Mouse (Mus musculus): Measurements from ENCODE around the gene Unc79. TPM values are rescaled to one million over a fixed set of nuclear protein-coding genes. Genes with fewer than 3 reads are reported as not detected.

Gene Unc79
- total RNA-seq (2021): 10 to 100 TPM; 49.3 to 49.6 TPM
- long read RNA-seq, partial matches to known transcripts: 12 of 17 reads
- long read RNA-seq, other reads (novel, unspliced or antisense): 5 of 17 reads

DNA sequence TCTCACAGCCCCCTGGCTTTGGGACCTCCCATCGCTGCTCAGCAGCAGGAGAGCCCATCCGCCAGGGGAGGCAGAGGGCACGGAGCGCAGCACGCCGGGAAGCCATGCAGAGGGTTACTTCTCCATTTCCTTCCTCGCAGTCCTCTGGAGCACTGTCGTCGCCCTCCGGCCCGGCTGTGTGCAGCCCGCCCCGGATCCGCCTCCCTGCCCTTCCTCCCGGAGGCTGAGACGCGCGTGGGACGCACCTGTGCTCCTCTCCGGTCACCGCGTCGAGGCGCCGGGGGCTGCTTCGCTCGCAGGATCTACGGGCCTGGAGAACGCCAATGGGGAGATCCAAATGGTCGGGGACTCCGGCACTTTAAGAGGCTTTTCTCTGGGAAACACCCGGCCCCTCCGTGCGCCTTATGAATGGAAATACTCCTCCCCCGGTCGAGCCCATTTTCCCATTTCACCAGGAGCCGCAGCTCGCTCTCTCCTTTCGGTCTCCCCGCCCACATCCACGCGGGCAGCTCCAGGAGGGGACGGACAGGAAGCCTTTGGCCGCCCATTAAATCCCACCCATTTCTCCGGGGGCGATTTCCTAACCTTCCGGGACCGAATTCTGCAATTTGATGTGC, at the start of gene Unc79:
Unc79 (plus strand) TSS at position 82 of the 617 bp plus-strand sequence.
- DNase-seq (ENCODE audit: low spot score in 2 of 2): peak; percentile 83 to 87

DNA sequence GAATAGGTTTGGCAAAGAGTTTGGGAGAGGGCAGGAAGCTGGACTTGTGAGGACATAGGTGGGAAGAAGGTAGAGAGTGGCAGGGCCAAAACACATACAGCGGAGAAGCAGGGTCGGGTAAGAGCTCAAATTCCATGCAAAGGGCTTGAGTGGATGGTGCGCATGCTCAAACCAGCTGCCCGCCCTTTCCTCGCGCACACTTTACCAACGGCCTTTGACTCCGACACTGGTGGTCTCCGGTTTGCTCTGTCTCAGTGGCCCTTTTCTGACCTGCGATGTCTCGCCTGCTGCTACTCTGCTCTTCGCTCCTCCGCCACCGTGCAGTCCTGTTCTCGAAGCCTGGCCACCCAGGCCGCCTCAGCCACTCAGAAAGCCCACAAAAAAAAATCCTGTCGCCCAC, 49.6 kb upstream of the Unc79 start, which contains the start of gene Cox8c:
Cox8c (plus strand) TSS at position 226 of the 400 bp plus-strand sequence.
- DNase-seq (ENCODE audit: low spot score in 2 of 2): no peak

DNA sequence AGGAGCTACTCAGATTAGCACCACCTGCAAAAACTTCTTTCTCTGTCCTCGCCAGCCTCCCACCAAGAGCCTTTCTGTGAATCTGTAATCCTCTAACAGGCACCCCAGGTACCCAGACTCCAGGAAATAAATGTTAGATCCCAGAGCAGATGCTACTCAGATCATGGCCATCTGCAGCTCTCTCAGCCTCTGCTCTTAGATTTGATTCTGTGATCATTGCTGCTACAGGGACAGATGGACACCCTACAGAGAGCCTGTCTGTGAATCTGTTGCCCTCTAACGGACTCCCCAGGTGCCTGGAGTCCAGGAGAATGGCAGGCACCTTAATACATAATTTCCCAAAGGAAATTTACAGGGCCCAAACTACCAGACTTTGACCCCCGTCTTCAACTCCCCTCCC, 40.5 kb upstream of the Unc79 start:
- peak; percentile 11 to 55 for DNase-seq (ENCODE audit: low spot score in 2 of 2)

DNA sequence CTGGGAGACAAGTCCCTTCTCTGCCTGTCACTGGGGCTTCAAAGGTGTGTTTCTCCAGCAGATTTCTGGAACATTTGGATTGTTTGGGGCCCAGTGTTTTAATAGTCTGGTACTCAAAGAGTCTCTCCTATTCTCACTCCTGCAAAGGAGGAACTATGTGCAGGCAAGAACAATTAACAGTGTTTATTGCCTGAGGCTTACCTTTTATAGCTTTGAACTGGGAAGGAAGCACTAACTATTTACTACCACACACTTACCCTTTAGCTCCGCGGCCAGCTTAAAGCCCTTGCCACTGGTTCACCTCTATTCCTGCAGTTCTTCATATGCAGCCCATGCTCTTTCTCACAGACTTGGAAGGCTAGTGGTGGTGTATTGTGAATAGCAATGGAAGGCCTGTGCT, 32.6 kb upstream of the Unc79 start:
- no peak for DNase-seq (ENCODE audit: low spot score in 2 of 2)

DNA sequence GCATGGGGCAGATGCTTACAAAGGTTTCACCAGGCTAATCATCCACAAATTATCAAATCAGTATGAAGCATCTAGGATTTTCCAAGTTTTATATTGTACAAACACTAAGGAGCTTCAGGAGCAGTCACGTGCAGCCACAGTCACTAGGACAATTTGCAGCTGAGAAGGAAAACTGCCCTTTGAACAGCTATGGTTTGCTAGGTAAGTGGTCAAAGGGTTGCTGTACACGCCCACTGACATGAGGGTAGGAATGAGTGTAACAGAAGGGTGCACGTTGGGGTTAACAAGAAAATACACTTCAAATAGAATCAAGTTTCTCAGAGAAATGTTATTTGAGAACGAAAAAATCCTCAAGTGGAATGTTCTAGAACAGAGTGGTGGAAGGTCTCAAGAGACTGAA, 18.9 kb upstream of the Unc79 start:
- DNase-seq (ENCODE audit: low spot score in 2 of 2): no peak

DNA sequence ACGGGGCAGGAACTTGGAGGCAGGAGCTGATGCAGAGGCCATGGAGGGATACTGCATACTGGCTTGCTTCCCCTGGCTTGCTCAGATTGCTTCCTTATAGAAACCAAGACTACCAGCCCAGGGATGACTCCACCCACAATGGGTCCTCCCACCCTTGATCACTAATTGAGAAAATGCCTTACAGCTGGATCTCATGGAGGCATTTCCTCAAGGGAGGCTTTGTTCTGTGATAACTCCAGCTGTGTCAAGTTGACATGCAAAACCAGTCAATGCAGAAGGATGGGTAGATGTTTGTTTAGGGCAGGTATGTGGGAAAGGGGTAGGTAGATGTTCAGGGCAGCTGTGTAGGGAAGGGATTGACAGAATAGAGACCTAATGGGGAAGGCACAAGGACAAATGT, 18.3 kb upstream of the Unc79 start:
- no peak for DNase-seq (ENCODE audit: low spot score in 2 of 2)

DNA sequence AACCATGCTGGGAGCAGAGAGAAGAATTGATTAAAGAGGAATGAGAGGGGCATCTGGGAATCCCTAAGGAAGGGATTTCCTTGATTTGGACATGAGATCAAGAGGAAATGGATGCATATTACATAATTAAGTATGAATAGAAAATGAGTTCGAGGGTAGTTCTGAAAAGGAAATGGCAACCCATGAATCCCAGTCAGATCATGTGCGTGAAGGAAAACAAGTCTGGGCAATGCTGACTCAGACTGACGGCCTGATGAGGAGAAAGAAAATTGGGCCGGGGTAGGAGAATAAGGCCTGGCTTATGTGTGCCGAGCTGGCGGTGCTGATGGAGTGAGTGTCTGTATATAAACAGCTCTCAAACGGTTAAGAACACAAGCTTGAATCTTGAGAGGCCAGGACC, 17.9 kb upstream of the Unc79 start:
- DNase-seq (ENCODE audit: low spot score in 2 of 2): no peak

DNA sequence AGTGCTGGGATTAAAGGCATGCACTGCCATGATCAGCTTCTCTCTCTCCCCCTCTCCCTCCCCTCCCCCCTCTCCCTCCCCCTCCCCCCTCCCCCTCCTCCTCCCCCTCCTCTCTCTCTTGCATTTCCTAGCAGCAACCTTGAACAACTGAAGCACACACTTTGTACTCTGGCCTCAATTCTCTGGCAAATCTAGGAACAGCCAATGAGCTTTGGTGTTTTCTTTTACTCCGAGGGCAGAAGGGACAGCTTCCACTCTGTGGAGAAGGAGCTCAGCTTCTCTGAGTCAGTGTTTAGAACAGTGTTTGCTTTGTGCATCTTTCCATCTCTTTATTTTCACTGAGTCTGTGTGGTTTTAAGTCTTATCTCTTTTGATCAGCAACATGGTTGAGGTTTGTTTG, 12.8 kb upstream of the Unc79 start:
- no peak for DNase-seq (ENCODE audit: low spot score in 2 of 2)

DNA sequence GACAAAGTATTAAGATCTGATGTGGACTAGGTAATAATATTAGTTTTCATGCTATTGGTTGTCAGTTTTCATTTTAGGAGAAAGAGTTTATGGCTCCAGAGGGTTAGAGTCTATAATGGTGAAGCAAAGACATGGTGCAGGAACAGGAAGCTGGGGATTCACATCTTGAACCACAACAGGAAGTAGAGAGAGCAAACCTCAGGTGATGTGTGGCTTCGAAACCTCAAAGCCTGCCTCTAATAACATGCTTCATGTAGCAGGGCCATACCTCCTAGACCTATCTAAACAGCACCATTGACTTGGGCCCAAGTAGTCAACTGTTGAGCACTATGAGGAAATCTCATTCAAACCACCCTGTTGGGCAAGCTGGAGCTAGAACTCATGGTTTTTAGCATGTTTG, 3.1 kb upstream of the Unc79 start:
- no peak for DNase-seq (ENCODE audit: low spot score in 2 of 2)

DNA sequence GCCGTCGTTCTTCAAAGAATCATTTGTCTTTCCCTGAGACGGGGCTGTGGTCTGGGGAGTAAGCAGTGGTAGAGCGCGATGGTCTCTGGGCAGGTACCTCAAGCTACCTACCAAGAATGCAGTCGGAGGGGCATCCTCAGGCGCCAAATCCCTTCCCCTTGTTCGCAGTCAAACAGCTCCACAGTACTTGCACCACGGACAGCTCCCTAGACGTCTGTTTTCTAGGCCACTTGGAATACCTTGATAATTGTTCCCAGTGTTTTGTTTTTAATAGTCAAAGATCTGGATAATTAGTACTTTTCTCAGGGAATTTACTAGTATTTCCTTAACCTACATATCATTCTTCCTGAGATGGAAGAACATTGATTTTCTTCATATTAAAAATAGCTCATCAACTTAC, 833 bp upstream of the Unc79 start:
- DNase-seq (ENCODE audit: low spot score in 2 of 2): no peak

DNA sequence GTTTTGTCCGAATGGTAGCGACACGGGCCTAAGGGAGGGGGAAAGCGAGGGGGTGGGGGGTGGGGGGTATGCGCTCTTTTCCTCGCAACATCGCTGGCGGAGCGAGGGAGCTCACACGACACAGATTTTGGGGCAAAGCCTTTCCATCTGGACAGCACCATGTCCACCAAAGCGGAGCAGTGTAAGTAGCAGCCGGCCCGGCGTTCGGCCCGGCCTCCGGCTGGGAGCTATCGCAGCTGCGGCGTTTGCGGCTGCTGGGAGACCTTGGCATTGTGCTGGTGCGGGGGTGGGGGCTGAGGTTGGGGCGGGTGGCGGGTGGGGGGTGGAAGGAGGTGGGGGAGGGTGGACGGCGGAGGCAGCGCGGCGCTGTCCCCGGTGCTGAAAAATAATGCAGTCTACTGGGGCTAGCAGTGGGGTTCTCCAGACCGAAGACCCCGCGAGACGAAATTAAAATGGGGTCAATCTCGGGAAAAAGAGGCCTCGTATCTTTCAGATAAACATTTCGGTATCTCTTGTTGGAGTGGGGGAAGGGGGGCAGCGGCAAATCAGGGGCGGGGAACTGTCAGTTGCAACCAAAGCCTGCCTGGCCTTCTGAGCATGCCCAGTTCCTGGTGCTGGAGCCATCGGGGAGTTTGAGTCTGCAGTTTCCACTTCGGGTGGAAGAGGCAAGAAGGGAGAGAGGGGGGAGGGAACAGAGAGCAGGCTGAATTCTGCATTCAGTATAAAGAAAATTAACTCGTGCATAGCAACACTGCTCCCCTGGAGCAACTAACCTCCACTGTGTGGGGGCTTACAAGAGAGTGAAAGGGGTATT, 943 bp downstream of the Unc79 start:
- DNase-seq (ENCODE audit: low spot score in 2 of 2): peak; percentile 80 to 86

DNA sequence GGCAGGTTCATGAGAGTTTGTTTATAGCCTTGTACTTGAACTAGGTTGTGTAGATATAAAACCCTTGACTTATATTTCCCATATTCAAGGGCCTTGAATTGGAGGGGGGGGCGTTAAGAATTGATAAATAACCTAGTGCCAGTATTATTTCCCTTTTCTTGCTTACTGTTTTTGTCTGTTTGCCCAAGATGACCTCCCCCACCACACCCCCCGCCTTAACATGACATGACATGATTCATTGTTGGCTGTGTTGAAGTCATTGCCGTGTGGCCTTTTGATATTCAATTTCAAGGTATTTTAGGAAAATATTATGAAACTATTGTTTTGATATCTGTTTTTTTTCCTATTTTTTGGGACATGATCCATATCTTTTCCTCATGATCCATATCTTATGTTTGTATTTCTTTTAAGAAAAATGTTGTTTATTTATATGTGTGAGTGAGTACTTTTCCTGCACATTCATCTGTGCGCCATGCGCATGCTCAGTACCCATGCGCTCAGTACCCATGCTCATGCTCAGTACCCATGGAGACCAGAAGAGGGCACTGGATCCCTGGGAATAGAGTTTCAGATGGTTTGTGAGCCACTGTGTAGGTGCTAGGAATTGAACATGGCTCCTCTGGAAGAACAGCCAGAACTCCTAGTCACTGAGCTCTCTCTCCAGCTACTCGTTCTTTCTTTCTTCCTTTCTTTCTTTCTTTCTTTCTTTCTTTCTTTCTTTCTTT, 11.6 kb downstream of the Unc79 start:
- DNase-seq (ENCODE audit: low spot score in 2 of 2): no peak

DNA sequence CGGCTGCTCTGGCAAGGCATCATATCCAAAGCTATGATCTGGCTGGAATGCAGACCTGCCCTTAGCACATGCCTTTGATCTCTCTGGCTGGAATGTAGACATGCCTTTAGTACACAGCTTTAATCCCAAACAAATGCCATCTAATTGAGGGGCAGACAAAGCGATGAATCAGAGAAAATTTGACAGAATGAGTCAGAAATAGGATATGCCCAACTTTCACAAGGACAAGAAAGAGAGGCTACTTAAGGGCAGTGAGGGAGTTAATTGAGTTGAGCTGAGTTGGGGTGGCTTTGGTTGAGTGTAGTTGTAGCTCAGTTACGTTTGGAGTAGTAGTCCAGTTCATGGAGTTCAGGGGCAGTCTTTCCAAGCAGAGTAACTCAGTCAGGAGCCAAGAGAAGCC, 12.4 kb downstream of the Unc79 start:
- no peak for DNase-seq (ENCODE audit: low spot score in 2 of 2)

DNA sequence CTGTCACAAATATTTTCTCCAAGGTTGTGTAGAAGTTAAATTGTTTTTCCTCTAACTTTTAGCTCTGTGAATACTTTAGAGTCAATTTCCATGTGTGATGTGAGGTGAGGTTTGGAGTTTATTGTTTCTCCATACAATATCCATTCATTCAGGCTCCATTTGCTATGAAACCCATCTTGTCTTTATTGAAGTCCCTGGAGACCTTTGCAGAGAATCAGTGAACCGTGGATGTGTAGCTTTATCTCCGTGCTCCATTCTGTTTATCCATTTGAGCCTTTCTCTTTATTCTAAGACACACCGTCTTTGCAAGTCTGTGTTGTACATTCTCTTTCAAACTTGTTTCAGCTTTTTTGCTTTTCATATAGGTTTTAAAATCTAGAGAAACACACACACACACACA, 15.8 kb downstream of the Unc79 start:
- no peak for DNase-seq (ENCODE audit: low spot score in 2 of 2)

DNA sequence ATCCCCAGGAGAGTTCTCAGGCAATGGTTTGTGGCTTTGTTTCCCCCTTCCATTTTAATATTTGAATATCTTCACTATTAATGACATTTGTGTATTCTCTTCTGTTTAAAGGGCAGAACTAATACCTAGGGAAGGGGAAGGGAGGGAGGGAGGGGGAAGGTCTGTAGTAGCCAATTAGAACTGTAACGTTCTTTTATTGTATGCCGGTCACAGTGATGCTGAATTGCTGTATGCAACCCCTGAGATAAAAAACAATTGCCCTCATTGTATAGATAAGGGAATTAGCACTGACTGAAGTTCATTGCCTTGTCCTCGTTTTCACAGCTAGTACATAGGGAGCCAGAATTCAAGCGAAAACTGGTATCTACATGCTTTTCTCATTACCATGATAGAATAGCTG, 31.9 kb downstream of the Unc79 start:
- no peak for DNase-seq (ENCODE audit: low spot score in 2 of 2)

DNA sequence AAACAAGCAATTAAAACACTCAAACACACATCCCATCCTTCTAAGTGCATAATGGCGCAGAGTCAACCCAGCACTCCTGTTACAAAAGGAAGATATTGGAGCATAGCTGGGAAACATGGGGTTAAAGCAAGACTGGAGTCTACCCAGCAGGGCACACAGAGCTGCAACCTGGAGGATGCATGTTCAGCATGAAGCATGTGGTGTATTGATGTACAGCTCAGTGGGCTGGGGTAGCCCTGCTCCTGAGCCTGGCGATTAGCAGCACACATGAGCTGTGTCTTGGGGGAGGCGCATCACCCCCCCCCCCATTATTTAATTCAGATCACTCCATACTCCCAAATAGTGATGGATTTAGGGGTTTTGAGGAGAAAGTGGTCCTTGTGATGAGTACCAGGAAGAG, 32.9 kb downstream of the Unc79 start:
- DNase-seq (ENCODE audit: low spot score in 2 of 2): no peak

DNA sequence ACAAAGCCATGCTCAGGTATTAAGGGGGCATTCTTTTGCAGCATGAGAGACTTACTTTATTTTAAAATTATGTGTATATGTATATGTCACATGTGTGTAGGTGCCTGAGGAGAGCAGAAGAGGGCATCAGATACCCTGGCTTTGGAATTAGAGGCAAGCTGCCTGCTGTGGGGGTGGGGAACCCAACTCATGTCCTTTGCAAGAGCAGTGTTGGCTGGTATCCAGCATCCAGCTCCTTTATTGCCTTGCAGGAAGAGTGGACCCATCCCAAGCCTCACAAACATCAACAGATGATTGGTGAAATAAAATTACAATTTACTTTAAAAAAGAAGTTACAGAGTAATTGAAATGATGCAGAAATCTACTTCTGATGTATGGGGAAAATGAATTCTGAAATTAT, 36.7 kb downstream of the Unc79 start:
- no peak for DNase-seq (ENCODE audit: low spot score in 2 of 2)

DNA sequence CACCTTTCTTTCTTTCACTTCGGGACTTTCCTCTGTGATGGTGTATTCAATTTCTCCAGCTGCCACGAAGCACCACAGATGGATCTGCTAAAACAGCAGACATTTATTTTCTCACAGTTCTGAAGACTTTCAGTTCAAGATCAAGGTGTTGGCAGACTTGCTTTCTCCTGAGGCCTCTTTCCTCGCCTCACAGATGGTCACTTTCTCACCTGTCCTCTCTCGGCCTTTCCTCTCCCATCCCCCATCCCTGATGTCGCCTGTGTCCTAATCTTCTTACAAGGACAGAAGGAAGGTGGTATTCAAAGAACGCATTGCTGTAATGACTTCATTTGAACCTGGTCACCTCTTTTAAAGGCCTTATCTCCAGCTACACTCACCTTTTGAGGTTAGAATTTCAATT, 39.1 kb downstream of the Unc79 start:
- DNase-seq (ENCODE audit: low spot score in 2 of 2): no peak

DNA sequence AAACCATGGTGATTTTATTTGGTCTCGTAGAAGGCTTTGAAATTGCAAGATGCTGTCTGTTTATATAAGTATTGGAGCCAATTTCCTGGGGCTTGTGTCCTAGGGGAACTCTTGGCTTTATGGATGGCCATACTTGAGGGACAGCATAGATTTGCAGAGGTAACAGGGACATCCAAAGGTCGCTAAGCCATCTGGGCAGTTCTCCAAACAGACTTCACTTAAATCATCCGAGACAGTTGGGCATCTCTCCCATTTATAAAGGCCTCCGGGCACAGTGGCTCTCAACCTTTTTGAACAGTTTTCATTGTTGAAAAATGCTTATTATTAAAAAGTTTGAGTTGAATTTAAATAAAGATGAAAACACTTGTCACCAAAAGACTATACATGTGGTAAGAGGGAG, 59.8 kb downstream of the Unc79 start:
- no peak for DNase-seq (ENCODE audit: low spot score in 2 of 2)

DNA sequence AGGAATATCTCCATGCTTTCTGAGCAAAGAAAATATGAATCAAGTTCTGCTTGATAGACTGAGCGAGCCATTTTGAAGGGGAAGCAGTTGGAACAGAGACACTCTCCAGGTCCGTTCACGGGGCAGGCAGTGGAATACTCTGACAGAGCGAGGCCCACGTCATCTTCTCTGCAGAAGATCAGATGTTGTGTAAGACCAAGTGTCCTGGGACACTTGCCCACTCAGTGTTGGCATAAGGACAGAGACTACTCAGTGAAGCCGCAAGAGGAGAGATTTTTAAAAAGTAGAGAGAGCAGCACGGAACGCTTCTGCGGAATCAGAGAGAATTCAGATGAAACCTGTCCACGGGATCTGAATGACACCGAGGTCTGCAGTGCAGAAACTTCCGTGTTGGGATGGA, 69.5 kb downstream of the Unc79 start:
- no peak for DNase-seq (ENCODE audit: low spot score in 2 of 2)

DNA sequence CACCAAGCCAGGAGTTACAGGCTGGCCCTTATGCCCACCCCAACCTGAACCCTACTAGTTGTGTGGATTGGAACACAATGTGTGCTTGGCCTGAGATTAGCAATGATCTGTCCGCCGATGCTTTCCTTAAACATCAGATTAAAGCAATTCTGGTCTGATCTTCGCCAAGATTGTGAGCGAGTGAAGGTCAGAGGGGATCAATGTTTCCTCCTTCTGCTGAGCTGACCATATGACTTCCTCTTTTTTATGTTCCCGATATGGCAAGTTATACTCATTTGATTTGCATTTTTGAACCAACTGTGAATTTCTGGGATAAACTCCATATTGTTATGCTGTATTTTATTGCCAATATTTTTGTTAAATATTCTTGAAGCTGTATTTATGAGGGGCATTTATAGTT, 88.0 kb downstream of the Unc79 start:
- DNase-seq (ENCODE audit: low spot score in 2 of 2): no peak

DNA sequence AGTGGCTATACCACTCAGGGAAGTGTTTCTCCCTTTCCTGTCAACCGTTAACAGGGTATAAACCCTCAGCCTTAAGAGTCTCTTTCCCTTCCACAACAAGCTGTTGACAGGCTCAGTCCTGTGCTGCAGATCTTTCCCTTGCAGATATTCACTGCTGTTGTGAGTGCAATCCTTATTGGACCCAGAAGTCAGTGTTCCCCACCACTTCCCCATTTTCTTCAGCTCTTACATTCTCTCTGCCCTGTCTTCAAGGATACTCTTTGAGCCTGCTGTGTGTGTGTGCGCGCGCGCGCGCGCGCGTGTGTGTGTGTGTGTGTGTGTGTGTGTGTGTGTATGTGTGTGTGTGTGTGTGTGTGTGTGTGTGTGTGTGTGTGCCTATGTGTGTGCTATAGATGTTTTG, 90.7 kb downstream of the Unc79 start:
- no peak for DNase-seq (ENCODE audit: low spot score in 2 of 2)
